Mouse (Mus musculus) brain, embryonic 18.5 days (tissue): ENCODE measurements around the gene 1700049E17Rik1.
"Not testable (repeated sequence)": the region's sequence is repeated elsewhere in the genome, so short reads cannot be mapped to it uniquely, and the experiment has no call there.

Experiments
- DNase-seq: peaks from one replicate; pipeline ENCODE4 v3.0.0-alpha.2; 2012; ENCODE audit warnings: low read depth, low spot score

Gene 1700049E17Rik1

DNA sequence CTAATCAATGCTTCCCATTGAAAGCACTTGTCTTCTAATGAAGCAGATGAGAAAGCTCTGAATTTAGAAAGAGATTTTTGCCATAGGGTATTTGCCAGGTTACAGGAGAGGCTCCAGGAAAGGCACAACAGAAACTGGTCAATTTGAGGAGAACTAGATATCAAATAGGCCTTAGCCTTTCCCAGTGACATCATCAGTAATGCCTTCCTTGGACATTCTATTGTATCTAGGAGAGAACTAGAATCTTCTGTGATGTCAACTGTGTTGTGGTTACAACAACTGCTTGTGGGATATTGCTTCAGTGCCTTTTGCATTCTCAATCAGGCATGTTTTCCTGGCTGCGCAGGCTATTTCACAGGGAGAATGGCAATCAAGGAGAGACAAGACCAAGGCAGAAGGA, at the start of gene 1700049E17Rik1:
TSS of gene 1700049E17Rik1 (plus strand) at position 301 of the 400 bp plus-strand sequence.
- DNase-seq = not testable (repeated sequence)

GRCm38 (mm10) chr14:41907190-41907589, 17.6 kb upstream of the 1700049E17Rik1 start, which contains the start of gene Gm7980:
Gene Gm7980, minus strand, starts transcription at chr14:41907290.
- not testable (repeated sequence) for DNase-seq

DNA sequence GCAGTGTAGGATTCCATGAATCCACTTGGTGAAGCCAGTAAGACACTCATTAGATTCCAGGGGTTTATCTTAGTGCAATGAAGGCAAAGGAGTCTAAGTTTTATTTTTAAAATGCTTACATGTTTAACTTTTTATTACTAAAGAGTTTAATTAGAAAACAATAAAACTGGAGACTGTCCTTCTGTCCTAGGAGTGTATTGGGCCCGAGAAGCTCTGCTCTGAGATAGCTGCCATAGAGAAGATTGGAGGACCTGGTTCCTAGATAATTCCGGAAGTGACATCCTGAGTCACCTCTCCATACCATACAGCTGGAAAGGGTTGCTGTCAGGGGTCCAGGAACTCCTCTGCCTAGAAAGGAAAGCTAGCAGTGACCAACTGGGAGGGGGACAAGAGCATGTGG, 18.9 kb downstream of the 1700049E17Rik1 start, which contains the start of gene 1700024B05Rik:
TSS of gene 1700024B05Rik (plus strand) at position 301 of the 400 bp plus-strand sequence.
- not testable (repeated sequence) for DNase-seq

GRCm38 (mm10) chr14:41964095-41964494, 39.3 kb downstream of the 1700049E17Rik1 start:
- DNase-seq = not testable (repeated sequence)

DNA sequence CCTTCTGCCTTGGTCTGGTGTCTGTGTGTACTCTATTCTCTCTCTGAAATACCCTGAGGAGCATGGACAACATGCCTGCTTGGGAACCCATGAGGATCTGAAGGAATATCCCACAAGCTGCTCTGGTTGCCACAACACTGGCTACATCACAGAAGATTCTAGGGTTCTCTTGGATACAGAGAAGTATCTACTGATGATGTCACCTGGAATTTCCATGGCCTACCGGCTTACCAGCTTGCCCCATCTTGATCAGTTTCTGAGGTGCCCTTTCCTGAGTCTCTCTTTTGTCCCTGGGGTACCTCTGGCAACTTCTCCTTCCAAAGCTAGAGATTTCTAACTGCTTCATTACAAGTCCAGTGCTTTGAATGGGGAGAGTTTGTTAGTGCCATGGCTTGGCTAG, 43.1 kb downstream of the 1700049E17Rik1 start, which contains the start of gene Gm6401:
TSS of gene Gm6401 (minus strand) at position 101 of the 400 bp plus-strand sequence.
- not testable (repeated sequence) for DNase-seq

- DNase-seq = not testable (repeated sequence)
Measured at GRCm38 (mm10) chr14:41968596-41968995, 43.8 kb downstream of the 1700049E17Rik1 start.
